Mouse (Mus musculus) mouse embryonic stem cell (cell line): ENCODE data around the gene Tspan4.
"Not testable (repeated sequence)": the region's sequence is repeated elsewhere in the genome, so short reads cannot be mapped to it uniquely, and the experiment has no call there.

ENCODE experiments used
- in situ Hi-C, 2 experiments: fragments of 300-500 bp; cut with MboI; formaldehyde crosslinking; loops; 1 replicate in 1 of 2; 3 replicates in 1 of 2; pipeline ENCODE4 v1.14.3; 2019 to 2020; ENCODE audit warnings: low sequenced_read_pairs in 2 of 2, low pct_unique_long_range_greater_than_20kb in 1 of 2, mixed read lengths in 1 of 2; ENCODE audit not compliant: unreplicated experiment in 1 of 2

Gene Tspan4

DNA sequence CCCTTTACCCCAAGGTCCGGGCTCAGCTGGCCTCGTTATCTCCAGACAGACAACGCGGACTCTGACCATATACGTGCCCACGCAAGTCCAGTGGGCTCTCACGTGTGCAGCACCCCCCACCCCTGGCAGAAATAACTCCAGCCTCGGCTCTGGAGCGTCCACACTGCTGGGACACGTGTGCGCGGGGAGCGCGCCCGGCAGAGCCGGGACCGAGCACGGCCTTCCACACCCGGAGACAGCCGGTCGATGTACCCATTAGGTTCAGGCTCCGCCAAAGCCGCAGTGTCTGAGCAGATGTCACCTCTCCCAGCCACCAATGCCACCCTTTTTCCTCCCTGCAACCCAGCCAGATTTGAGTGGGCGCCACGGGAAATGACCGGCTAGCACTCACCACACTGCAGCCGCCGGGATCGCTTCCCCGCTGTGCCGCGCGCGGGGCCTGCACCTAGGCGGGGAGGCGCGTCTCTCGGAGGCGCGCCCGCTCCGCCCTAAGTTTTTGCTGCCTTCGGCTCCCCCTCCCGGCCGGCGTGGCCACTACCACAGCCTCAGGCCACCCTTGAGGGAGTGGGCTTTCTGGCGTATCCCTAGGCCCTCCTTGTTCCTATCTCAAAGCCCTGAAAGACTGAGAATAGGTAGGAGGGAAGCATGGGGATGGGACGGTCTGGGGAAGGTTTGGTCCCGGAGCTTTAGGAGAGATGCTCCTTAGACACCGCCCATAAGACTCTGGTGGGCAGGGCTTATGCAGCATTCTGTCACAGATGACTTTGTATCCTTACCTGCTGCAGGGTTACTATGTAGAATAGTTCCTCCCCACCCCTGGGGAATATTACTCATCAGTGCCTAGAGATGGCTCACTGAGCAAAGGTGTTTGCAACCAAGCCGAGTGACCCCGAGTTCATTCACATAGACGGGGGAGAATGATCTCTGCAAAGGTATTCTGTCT lies 37.6 kb upstream of the Tspan4 start, which contains the start of gene Slc25a22:
TSS of gene Slc25a22 (minus strand) at position 715 of the 943 bp plus-strand sequence.
- in situ Hi-C loops: no loop called here

DNA sequence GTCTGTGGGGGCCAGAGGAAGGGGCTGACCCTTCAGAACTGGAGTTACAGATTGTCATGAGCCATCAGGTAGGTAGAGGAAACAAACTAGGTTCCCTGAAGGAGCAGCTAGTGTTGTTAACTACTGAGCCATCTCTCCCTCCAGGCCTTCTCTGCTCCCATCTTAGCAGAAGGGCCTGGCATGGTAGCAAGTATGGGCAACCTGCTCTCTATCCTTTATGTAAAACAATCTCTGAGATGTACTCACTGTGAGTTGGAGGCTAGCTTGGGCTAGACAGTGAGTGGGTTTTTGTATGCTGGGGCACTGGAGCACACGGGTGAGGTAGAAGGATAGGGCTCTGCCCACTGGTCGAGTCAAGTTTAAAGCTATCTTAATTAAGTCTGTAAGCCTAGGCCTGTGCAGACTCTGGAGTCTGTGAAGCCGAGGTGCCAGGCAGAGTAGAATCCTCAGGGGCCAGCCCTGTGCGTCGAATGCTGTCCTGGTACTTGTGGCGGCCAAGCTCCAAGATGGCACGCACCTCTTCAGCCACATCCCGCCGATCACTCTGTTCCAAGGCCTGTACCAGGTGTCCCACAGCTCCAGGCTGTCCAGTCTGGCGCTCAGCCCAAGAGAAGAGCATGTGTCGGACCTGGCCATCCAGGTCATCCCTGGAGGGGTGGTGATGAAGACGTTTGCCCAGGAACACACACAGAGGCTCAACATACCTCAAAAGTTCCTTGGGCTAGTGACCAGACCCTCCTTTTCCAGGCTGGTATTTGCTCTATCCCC lies 36.7 kb upstream of the Tspan4 start:
- in situ Hi-C loops: no loop called here

DNA sequence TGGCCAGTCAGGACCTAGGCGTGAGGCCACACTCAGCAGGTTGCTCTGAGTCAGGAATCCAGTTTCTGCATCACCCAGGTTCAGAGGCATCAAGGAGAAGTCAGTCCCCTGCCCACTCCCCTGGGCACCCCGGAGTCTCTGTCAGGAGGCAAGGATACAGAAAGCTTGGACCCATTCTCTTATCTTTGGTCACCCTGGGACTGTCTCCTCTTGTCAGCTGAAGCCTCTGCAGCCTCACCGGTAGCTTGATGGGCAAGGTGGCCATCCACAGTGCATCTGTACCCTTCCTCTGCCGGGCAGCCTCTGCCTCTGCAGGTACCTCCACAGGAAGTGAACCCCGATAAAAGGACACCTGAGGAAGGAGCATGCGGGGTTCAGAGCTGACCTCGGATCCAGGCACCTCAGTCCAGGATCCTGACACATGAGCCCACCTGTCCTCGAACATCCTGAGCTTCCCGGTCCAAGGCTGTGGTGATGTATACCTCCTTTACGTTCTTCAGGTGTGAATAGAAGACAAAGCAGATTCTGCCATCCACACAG lies 35.8 kb upstream of the Tspan4 start:
- in situ Hi-C loops: no loop called here

DNA sequence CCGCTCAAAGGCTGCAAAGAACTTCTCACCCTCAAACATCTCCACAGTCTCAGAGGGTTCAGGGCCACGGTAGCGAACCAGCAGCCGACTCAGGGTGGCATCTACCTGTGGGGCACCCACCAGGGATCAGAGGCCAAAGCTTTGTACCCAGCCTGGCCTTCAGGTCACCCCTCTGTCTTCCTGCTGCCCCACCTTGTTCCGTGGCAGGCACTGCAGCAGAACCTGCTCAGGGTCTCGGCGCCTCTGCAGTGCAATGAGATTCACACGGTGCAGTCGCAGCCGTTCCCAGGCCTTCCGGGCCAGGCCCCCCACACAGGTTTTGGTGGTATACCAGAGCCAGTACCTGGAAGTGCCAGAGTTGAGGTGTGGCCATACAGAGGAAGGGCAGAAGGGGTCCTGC lies 35.2 kb upstream of the Tspan4 start:
- in situ Hi-C loops: no loop called here

DNA sequence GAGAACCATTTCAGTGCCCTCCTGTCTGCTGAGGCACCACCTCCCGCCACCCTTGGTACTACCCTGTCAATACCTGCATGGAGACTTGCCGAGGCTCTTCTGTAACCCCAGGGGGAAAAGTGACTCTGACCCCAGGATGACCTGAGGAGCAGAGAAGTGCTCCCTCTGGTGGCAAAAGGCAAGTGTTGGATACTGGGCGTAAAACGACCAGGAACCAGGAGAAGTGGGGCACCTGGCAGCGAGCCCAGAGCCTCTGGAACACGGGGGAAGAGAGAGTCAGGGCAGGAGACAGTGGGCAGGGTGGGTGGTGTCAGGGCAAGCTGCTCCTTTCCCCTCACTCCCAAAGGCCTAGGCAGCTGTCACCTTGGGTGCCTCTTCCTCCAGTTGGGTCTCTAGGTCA lies 34.4 kb upstream of the Tspan4 start:
- in situ Hi-C loops: no loop called here

DNA sequence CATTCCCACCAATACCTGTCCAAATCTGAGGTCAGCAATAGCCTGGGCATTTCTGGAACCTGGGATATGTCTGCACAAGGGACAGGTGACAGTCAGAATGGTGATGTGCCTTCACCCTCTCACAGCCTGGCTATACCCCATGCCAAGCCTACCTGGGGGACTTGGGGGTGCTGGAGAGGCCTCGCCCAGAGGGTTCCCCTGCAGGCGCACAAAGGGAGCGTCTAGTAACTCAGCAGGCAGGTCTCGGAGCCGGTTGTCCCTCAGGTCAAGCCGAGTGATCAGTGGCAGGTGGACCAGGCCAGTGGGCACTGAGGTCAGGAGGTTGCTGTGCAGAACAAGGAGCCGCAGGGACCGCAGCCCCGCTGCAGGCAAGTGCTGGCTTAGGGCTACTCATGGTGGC lies 33.6 kb upstream of the Tspan4 start:
- in situ Hi-C loops: no loop called here

DNA sequence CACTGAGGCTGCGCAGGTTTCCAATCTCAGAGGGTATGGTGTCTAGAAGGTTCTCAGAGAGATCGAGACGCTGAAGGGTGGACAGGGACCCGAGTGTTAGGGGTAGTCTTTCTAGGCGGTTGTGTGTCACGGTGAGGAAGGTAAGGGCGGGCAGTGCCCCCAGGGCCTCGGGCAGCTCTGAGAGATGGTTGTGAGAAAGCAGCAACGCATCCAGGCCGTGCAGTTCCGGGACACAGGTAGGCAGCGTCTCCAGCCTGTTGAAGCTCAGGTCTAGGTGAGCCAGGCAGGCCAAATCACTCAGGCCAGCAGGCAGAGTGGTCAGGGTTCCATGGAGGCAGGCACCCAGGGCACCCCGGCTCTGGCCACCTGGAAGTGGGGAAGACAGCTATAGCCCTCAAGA lies 32.8 kb upstream of the Tspan4 start:
- in situ Hi-C loops: no loop called here

DNA sequence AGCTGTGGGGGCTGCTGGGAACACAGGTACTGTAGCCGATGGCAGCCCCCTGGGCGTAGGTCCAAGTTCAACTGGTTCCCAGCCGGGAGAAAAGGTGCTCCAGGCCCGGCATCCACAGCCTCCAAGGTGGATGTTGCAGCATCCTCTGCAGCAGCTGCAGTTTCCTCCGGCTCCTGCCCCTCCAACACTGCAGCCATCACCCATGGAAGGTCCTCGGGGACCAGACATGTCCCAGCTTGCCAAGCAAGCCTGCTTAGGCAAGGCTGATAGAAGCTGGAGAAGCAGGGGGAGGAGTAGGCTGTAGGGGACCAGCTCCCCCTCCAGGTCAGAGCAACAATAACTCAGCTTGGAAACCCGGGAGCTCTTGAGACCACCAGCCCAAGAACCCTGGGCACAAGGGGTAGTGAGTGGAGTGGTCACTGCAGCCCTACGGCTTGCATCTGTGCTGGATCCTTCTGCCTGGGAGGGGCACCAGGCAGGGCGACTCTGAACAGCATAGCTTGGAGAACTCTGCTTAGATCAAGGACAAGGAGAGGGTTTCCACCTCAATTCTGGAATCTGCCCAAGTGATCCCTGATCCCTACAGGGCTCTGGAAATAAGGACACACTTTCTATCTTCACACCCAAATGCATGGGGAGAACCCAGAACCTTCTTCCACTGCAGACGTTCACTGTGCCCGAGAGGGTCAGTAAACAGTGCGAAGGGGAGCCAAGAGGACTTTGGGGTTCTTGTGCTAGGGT lies 31.8 kb upstream of the Tspan4 start:
- in situ Hi-C loops: no loop called here

DNA sequence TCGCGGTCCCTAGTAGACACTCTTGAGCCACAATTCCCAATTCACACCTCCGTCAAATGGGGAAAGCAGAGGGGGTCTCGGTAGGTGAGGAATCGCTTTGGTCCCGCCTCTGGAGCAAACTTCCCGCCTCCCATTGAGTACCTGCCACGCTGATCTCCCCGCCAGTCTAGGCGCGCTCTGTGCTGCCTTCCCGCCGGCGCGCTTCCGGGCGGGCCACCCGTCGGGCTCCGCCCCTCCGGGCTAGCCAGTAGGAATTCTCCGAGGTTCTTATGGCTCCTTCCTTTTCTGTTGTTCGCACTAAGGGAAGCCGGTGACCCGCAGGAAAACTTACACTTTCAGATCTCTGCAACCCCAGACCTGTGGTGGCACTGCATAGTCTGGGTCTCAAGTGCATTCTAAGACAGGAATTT lies 31.2 kb upstream of the Tspan4 start, which contains the start of gene Pidd1:
TSS of gene Pidd1 (minus strand) at position 198 of the 410 bp plus-strand sequence.
- in situ Hi-C loops: no loop called here

DNA sequence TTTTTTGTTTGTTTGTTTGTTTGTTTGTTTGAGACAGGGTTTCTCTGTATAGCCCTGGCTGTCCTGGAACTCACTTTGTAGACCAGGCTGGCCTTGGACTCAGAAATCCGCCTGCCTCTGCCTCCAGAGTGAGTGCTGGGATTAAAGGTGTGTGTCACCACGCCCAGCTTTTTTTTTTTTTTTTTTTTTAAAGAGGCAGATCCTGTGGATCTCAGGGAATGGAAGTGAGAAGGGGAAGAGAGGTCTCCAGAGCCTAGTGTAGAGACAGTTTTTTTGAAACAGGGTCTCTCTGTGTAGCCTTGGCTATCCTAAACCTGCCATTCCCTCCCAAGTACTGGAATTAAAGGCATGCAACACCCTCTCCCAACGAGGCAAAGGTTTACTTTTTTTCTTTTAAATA lies 28.7 kb upstream of the Tspan4 start:
- in situ Hi-C loops: not testable (repeated sequence)

DNA sequence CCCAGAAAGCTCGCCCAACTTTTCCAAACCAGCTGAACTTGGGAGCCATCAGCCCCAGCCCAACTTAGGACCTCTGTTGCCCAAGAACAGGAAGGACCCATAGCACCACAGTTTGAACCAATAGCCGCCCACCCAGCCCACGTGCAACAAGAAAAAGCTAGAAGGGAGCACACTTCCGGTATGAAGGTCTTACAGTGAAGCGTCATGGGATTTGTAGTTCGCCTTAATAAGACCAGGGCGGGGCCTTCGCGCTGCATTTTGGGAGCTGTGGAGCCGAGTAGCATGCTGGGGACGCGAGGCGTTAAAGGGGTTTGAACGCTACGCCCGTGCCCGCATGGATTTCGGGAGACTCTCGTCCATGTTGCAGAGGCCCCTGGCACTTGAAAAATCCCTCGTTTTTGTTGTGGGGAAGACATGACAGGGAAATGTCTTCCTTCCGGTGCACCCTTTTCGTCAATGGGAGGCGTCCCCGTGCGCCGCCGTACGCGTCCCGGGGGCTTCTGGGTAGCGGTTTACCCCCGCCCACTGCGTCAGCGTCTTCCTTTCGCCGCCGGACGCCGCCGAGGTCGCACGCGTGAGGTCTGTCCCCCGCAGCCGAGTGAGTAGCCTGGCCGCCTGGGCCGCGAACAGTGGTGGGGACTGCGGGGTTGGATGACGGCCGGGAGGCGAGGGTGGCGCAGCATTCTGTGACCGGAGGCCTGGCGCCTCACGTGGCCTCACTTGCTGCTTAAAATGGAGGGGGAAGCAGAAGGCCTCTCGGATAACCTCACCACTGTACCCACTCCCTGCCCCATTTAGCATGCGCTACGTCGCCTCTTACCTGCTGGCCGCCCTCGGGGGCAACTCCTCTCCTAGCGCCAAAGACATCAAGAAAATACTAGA lies 27.7 kb upstream of the Tspan4 start, which contains the start of gene Rplp2:
TSS of gene Rplp2 (plus strand) at position 261 of the 882 bp plus-strand sequence.
- in situ Hi-C loops: no loop called here

DNA sequence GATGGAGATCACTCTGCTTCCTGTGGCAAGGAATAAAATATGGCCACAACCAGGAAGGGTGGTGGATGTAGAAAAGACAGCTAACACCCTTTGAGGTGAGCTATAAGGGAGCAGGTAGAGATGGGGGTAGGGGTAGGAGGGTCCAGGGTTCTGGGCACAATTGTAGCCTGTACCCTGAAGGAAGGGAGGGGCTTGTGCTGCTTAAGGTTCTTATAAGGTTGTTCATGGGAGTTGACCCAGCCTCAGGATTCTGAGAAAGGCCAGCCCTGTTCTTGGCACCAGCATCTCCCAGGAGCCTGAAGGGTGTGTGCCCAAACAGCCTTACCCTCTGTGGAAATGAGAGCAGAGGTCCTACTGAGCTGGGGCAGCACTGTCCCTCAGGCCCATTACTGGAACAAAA lies 23.1 kb upstream of the Tspan4 start:
- in situ Hi-C loops: loop anchor here in 1 of 2 experiments (25.0 kb wide), 1 partner anchor 1515 kb away; the partner anchor contains the start of gene Utf1

DNA sequence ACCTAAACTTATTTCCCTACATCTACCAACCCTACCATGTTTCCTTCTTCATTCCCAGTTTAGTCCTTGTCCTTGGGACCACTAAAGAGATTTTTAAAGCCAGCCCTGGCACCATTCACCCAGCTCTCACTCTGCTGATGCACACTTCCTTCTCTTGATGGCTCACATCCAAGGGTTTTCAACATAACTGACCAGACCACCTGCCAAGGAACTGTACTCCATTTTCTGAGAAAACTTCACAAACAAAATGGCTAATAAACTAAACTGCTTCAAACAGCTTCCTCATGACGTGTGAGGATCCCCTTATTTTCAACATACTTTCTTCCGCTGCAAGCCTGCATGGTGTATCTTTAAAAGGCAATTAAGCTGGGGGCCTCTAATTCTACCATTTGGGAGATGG lies 21.4 kb upstream of the Tspan4 start:
- in situ Hi-C loops: loop anchor here in 1 of 2 experiments (25.0 kb wide), 1 partner anchor 1516 kb away; the partner anchor contains the start of gene Utf1

DNA sequence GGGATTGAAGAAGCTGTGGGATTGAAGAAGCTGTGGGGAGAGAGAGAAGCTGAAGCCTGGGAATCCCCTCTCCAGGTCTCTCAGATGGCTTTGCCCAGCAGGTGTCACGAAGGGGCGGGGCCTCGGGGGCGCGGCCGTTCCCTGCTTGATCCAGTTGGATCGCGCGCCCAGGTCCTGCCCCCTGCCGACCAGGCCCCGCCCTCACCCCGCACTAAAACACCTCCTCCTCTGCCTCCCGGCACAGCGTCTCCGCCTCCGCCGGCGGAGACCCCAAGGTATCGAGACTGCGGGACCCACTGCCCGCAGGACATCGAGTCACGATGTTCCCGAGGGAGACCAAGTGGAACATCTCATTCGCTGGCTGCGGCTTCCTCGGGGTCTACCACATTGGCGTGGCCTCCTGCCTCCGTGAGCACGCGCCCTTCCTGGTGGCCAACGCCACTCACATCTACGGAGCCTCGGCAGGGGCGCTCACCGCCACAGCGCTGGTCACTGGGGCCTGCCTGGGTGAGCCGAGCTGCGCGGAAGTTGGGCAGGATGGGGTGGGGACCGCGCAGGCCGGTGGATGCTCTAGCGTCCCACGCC lies 20.0 kb upstream of the Tspan4 start, which contains the start of gene Pnpla2:
TSS of gene Pnpla2 (plus strand) at position 232 of the 585 bp plus-strand sequence.
- in situ Hi-C loops: loop anchor here in 1 of 2 experiments (25.0 kb wide), 1 partner anchor 1518 kb away; the partner anchor contains the start of gene Utf1

DNA sequence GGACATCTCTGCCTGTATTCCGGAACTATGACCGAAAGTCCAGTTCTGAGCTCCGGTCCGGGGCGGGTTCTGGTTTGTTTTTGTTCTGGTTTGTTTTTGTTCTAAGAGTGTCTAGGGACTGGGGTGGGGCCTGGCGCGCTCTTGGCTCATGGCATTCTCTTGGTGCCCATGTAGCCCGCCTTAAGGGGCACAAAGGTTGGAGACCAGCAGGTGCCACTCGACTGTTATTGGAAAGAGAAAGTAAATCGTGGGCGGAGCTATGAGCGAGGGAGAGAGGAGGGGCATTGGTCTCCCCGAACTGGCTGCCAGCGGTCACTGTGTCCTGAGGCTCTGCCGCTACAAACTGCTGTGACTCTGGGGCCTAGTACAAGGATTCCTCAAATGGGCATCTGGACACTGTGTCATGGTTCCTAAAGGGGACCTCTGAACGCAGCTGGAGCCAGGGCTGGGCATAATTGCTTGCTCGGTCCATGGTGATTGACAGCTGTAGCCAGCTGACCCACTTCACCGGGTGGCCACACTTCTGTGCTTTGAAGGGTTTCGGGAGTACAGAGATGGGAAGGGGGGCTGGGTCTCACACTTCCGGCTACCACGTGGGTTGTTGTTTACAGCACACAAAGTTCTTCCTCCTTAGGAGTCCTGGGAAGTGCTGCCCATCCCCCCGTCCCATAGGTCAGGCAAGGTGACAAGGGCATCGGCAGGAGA lies 19.3 kb upstream of the Tspan4 start:
- in situ Hi-C loops: loop anchor here in 1 of 2 experiments (25.0 kb wide), 1 partner anchor 1518 kb away; the partner anchor contains the start of gene Utf1

DNA sequence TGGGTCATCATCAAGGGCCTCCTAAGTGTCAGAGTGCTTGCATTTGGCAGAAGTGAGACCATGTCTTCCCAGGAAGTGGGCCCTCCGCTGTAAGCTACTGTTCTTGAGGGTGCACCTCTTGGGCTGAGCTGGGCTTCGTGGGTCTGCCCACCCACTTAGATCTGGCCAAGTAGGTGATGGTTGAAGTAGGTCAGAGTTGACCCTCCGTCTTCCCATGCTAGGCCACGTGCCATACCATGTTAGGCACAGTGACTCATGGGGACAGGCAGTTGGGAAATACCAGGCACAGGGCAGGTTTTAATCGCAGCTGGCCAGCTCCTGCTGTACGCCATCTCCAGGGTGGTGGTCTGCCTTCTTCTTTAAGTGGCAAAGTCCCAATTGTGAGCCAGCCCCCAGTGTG lies 18.3 kb upstream of the Tspan4 start:
- in situ Hi-C loops: loop anchor here in 1 of 2 experiments (25.0 kb wide), 1 partner anchor 1519 kb away; the partner anchor contains the start of gene Utf1
